Mouse (Mus musculus) adrenal gland, adult 18-20 months (tissue): ENCODE results near the gene Lsamp. TPM values are rescaled to one million over a fixed set of nuclear protein-coding genes. Genes with fewer than 3 reads are reported as not detected.
"Not testable (repeated sequence)": the region's sequence is repeated elsewhere in the genome, so short reads cannot be mapped to it uniquely, and the experiment has no call there.

Source experiments
- DNase-seq, 2 experiments: peaks; one replicate each; pipeline ENCODE4 v3.0.0; 2021 to 2022; ENCODE audit warnings: low spot score in 2 of 2
- total RNA-seq, 2 experiments: library from RNA; stranded (reverse); gene quantifications; 1 replicate in 1 of 2; 2 replicates in 1 of 2; pipeline ENCODE4 v1.2.3; 2021

Lsamp gene
- total RNA-seq, 2 experiments from 2014 or later = 5.9 to 9.4 TPM

- no peak for DNase-seq
Measured at GRCm38 (mm10) chr16:40470946-40471345, 486.8 kb downstream of the Lsamp start.

- DNase-seq = no peak
Measured at GRCm38 (mm10) chr16:40471967-40472366, 487.8 kb downstream of the Lsamp start.

GRCm38 (mm10) chr16:40491606-40492005, 507.4 kb downstream of the Lsamp start:
- DNase-seq = no peak

GRCm38 (mm10) chr16:40504262-40504960, 520.2 kb downstream of the Lsamp start:
- DNase-seq = no peak

- no peak for DNase-seq
Measured at GRCm38 (mm10) chr16:40509146-40510030, 525.2 kb downstream of the Lsamp start.

GRCm38 (mm10) chr16:40536754-40537153, 552.6 kb downstream of the Lsamp start:
- DNase-seq = no peak

GRCm38 (mm10) chr16:40549663-40550062, 565.5 kb downstream of the Lsamp start:
- no peak for DNase-seq

- DNase-seq = no peak
Measured at GRCm38 (mm10) chr16:40555608-40556007, 571.4 kb downstream of the Lsamp start.

- no peak for DNase-seq
Measured at GRCm38 (mm10) chr16:40557680-40558249, 573.6 kb downstream of the Lsamp start.

- DNase-seq = no peak
Measured at GRCm38 (mm10) chr16:40567431-40567941, 583.3 kb downstream of the Lsamp start.

- DNase-seq = no peak
Measured at GRCm38 (mm10) chr16:40572085-40572745, 588.1 kb downstream of the Lsamp start.

GRCm38 (mm10) chr16:40582076-40582475, 597.9 kb downstream of the Lsamp start:
- DNase-seq = no peak

- DNase-seq = no peak
Measured at GRCm38 (mm10) chr16:40593161-40593560, 609.0 kb downstream of the Lsamp start.

- no peak for DNase-seq
Measured at GRCm38 (mm10) chr16:40601431-40602387, 617.5 kb downstream of the Lsamp start.

- no peak for DNase-seq
Measured at GRCm38 (mm10) chr16:40607509-40607908, 623.3 kb downstream of the Lsamp start.

GRCm38 (mm10) chr16:40616697-40617096, 632.5 kb downstream of the Lsamp start:
- not testable (repeated sequence) for DNase-seq

GRCm38 (mm10) chr16:40621086-40621485, 636.9 kb downstream of the Lsamp start:
- DNase-seq = not testable (repeated sequence)

GRCm38 (mm10) chr16:40627159-40627558, 643.0 kb downstream of the Lsamp start:
- no peak for DNase-seq

GRCm38 (mm10) chr16:40639621-40640371, 655.6 kb downstream of the Lsamp start:
- no peak for DNase-seq
